19 mouse cellular contexts compared by ENCODE assay signal in the genomic region with DNA sequence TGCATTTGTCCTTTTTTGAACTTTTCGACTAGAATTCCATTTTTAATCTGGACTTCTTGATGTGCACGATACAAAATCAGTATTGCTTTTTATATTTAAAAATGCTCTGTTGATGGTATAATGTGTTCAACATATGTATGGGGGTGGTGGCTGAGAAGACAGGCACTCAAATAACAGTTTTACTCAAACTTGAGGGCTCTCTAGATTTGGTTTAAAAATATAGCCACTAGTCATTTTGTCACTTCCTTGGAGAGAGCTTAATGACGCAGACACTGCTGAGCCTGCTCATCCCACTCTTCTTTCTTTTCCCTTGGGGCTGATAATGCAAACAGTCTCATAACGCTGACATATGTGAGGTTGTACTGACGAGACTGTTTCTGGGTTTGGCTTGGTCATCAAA.
"Had no signal": no experiment of that assay in that cellular context is flagged by ENCODE, and none has a peak within 500 bp of the region (broad histone marks: within the 10 kb centered on the region; RNA-seq: fewer than 3 reads in every experiment).

No protein-coding gene starts in this region.

- H3K27ac ChIP-seq: intestine, embryonic 15.5 days; limb, embryonic 12.5 days; limb, embryonic 15.5 days; liver, embryonic 14.5 days; macrophage; midbrain, embryonic 12.5 days; midbrain, embryonic 15.5 days; neural tube, embryonic 12.5 days; neural tube, embryonic 15.5 days had no signal

- H3K4me3 ChIP-seq: intestine, embryonic 15.5 days; limb, embryonic 12.5 days; limb, embryonic 15.5 days; midbrain, embryonic 12.5 days; midbrain, embryonic 15.5 days; neural tube, embryonic 12.5 days; neural tube, embryonic 15.5 days had no signal

- DNase-seq: kidney, adult 18-20 months; kidney, adult 9 months; kidney, postnatal 14 days; kidney, postnatal 4 days; liver, postnatal 0 days; lung, embryonic 14.5 days; spleen, adult 18-20 months; thymus, adult 2 months; thymus, postnatal 14 days; thymus, postnatal 4 days had no signal
